Mouse (Mus musculus): ENCODE measurements around the gene Ncoa6. TPM values are rescaled to one million over a fixed set of nuclear protein-coding genes. Genes with fewer than 3 reads are reported as not detected.
"Not testable (repeated sequence)": the region's sequence is repeated elsewhere in the genome, so short reads cannot be mapped to it uniquely, and the experiment has no call there.

The Ncoa6 gene
- total RNA-seq (2021) = 10 to 100 TPM; 60.9 to 63.3 TPM
- long read RNA-seq, full-length matches to known transcripts = 3 of 32 reads
- long read RNA-seq, partial matches to known transcripts = 6 of 32 reads
- long read RNA-seq, other reads (novel, unspliced or antisense) = 23 of 32 reads

DNA sequence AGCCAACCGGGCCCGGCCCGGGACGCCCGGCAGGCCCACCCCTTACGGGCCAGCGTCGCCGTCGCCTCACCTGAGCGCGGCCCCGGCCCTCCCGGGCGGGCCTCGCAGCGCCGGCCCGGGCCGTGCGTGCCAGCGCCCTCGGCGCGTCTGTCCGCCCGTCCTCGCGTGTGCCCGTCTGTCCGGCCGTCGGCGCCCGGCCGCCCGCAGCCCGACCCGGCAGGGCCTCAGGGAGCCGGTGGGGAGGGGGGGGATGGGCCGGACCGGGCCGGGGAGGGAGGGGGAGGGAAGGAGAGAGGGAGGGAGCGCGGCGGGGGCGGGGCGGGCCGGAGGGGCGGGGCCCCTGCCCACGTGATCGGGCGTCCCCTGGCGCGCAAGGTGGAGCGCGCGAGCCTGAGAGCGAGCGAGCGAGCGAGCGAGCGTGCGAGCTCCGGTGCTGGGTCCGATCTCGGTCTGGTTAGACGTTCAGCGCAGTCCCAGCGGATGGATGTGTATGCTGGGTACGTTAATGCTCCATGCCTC is at the start of gene Ncoa6:
Gene Ncoa6, minus strand, starts transcription at position 325 of the 519 bp plus-strand sequence.
- DNase-seq (ENCODE audit: low spot score in 2 of 2) = peak; percentile 22 to 74

DNA sequence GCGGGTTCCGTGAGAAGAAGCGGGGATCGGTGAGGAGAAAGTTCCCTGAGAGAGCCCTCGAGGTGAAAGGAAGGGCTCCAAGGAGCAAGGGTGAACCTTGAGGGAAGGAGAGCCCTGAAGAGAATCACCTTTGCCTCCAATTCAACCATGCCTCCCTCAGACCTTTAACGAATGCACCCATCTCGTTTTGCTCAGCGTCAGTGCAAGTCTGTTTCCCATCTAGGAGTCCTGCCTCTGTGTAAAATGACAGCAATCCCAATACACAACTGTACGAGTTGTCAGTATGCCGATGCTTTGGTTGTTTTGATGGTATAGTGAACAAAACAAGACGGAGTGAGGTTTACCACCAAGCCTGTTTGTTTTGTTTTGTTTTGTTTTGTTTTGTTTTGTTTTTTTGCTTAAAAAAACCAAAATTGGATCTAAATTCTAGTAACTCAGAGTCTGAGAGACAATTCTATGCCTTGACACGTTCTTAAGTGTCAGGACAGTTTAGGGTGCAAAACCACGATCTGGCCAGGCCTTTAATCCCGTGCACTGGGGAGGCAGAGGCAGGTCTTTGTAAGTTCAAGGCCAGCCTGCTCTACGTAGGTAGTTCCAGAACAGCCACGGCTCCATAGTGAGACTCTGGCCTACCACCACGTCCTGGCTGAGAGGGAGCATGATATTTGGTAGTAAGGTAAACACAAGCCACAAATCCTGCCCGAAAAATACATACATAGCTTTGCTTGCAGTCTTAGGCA is 45.0 kb upstream of the Ncoa6 start:
- DNase-seq (ENCODE audit: low spot score in 2 of 2) = no peak

DNA sequence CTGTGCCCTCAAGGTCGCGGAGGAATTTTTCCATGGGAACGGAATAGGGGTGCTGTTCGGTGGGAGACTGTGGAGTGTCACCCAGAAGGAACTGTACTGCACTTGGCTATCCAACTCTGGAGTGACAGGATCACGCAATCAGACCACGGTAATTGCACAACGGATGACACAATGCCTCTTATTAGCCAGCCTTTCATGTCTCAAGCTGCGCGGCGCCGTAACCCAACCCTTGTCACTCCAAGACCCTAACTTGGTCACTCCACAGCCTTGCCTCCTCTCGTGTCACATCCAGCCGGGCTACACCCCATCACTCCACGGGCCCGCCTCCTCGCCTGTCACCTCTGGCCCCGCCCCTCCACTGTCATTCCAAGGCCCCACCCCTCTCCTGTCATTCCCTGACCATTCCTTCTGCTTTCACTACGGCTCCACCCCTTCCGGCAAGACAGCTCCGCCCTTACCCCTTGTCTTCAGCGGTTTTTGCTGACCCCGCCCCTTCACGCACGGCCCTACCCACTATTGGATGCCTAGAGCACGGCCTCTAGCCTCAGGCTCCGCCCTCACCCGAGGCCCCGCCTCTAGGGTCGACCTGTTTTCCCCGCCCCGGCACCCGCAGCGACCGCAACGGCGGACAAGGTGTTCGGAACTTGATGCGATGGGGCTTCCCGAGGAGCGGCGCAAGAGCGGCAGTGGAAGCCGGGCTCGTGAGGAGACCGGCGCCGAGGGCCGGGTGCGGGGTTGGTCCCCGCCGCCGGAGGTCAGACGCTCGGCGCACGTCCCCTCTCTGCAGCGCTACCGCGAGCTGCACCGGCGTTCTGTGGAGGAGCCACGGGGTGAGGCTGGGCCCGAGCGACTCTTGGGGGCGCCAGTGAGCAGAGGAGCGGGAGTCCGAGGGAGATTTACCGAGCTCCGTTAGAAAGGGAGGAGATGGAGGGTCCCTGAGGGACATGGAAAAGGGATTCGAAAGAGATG is 44.0 kb upstream of the Ncoa6 start, which contains the start of the genes Acss2 and Ggt7:
Gene Acss2, plus strand, starts transcription at position 494 of the 969 bp plus-strand sequence.
Gene Ggt7, minus strand, starts transcription at position 783 of the 969 bp plus-strand sequence.
- DNase-seq (ENCODE audit: low spot score in 2 of 2) = peak; percentile 98 to 99

DNA sequence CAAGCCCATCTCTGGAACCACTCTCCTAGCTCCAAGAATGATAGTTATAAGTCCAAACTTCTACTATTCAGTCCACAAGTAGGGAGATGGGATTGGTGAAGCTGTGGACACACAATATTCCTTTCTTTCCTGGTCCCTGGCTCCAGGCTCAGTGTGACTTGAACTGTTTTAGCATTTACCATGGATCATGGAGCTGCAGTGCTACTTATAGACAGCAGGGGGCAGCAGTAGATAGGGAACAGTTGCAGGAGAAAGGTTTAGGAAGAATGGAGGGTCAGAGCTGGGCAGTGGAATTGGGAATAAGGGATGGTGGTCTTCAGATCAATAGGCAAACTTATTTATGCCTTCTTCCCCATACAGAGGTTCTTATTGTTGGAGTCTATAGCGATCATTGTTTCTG is 42.2 kb upstream of the Ncoa6 start:
- peak in 1 of 2 experiments; percentile 87 for DNase-seq (ENCODE audit: low spot score in 2 of 2)

DNA sequence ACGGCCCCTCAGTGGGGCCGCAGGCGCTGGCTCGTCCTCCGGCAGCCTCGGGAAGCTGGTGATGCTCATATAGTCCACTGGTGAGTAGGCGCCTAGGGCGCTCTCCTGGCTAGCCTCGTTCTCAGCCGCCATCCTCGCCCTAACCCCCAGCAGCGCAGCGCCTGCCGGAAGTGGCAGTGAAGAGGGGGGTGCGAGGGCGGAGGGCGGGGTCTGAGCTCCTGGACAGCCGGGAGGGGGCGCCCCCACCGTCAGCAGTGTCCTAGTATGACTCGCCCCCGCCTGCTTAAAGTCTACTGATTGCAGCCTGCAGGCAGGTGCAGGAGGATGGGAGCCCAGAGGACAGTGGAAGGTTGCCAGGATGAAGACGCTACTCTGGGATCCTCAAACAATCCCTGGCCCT is 41.0 kb upstream of the Ncoa6 start:
- peak; percentile 86 to 93 for DNase-seq (ENCODE audit: low spot score in 2 of 2)

DNA sequence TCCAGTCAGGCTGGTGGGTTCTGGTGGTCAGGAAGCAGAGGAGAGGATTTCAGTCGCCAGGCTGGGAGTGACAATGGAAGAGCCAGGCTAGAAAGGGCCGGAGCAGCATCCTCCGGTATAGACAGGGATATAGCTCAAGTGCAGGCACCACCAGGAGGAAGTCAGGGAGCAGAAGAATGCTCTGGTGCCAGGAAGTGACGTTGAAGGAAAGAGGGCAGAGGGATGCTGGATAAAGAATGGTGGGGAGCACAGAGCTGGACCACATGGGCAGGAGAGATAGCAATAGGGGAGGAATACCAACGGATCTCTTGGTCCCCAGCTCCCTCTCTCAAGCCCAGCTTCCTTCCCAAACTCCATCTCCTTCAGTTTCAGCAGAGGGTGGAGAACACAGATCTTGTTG is 39.8 kb upstream of the Ncoa6 start:
- peak; percentile 45 to 60 for DNase-seq (ENCODE audit: low spot score in 2 of 2)

DNA sequence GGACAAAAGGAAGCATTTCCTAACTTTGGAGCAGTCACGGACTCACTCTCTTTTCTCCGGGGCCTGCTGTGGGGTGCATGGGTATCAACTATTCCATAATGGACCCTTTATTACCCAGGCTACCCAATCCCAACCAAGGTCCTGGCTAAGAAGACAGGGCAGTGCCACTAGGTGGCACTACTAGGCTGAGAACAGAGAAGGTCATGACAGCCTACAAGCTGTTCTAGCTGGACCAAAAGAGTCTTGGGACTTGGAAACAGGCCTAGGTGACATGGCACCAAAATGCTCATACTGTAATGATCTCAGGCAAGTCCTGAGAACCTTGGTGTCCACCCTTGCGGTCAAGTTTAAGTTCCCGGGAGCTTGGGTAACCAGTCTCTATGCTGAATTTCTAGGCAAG is 38.8 kb upstream of the Ncoa6 start:
- peak in 1 of 2 experiments; percentile 53 for DNase-seq (ENCODE audit: low spot score in 2 of 2)

DNA sequence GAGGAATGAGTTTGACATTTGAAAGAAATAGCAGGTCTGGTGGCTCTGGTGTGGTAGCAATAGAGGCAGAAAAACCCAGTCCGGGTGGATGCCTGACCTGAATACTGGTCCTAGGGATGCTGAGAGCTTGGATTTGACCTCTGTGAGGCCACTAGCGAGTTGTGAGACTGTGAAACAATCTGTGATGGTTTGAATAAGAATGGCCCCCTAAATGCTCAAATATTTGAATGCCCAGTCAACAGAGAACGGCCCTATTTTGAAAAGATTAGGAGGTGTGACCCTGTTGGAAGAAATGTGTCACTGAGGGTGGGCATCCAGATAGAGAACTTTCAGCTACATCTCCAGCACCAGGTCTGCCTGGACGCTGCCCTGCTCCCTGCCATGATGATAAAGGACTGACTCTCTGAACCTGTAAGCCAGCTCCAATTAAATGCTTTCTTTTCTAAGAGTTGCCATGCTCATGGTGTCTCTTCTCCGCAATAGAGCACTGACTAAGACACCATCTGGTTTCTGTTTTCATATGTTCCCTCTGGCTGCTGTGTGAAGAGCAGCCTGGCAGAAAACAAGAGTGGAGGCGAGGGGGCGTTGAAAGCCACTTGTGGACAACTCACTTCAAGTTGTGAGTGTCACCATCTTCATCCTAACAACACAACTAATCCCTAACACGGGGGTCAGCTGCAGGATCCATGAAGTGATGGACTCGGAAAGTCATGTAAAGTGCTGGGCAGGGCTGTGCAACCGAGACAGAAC is 34.2 kb upstream of the Ncoa6 start:
- peak; percentile 54 to 77 for DNase-seq (ENCODE audit: low spot score in 2 of 2)

DNA sequence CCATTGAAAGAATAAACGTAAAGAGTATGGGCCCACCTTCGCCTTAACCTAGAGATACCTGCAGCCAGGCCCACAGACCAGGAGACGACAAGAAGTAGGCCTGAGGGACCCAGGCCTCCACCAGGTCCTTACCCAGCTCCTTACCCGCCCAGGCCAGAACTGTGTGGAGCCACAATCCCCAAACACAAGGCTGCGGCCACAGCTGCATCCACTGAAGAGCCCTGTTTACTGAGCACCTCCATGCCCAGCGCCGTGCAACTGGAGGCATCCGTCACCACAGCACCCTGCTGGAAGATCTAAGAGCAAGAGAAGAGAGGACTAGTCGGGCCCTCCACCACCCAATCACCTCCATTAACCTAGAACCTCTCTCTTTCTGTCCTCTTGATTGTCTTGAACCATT is 32.1 kb upstream of the Ncoa6 start:
- DNase-seq (ENCODE audit: low spot score in 2 of 2) = no peak

DNA sequence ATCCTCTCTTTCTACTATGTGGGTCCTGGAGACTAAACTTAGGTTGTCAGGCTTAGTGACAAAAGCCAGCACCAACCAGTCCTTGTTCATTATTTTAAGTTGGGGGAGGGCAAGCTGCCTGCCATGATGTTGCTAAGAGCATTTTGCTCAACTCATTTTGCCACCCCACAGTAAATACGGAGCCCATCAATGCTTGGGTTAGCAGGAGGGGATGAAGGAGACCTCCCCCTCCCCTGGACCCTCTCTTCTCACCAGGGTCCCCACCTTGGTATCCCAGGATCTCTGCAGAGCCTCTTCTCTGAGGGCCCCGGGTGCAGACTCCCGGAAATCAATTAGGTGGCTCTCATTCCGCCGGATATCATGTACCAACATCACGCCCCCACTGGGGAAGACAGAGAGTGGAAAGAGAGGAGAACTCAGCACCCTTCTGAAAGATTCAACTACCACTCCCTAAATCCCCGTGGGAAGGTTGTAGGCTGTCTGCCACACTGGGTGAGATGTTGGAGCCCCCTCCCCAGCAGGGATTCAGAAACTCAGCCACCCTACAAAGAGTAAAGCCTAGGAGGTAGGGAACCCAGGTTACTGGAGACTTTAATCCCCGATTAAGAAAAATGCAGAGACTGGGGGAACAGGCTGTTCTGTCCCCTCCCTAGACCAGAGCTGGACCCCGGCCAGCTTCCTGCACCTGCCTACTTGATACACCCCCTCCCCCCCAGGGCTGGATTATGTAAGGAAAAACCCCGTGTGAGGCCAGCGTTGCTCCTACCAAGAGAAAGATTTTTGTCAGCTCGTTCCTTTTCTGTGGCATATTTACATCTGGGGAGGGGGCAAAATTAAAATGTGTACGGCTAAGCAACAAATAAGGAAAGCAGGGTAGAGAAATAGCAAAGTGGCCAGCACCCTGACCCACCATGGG is 31.0 kb upstream of the Ncoa6 start:
- DNase-seq (ENCODE audit: low spot score in 2 of 2) = peak in 1 of 2 experiments; percentile 59

DNA sequence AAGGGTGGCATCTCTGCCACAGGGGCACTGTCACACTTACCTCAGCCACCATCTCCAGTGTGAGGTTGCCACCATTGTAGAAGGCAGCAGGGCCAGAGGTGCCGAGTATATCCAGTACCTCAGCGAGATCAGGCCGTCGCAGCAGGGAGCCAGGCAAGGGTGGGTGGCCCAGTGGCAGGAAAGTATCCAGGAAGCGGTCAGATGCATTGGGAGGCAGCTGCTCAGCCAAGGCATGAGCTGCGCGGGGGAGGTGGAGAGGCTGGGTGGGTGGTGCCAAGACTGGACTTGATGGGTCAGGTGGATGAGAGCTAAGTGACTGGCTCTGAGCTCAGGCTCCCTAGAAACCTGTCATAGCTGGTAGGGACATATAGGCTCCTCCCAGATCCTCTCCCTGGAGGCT is 28.9 kb upstream of the Ncoa6 start:
- DNase-seq (ENCODE audit: low spot score in 2 of 2) = no peak

DNA sequence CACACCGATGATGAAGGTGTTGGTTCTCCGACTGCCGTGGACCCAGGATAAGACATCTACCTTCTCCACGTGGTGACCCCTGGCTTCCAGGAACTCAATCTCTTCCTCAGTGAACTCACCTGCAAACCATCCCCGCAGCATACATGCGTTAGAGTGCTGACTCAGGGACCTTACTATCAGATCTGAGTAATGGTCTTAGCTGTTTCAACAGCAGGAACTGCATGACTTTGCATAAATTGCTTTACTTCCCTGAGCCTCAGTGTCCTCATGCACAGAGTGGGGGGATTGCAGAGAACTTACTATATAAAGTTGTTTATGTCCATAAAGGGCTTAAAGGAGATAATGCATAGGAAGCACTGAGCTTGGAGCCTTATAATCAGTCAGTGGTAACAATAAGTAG is 17.3 kb upstream of the Ncoa6 start:
- DNase-seq (ENCODE audit: low spot score in 2 of 2) = no peak

DNA sequence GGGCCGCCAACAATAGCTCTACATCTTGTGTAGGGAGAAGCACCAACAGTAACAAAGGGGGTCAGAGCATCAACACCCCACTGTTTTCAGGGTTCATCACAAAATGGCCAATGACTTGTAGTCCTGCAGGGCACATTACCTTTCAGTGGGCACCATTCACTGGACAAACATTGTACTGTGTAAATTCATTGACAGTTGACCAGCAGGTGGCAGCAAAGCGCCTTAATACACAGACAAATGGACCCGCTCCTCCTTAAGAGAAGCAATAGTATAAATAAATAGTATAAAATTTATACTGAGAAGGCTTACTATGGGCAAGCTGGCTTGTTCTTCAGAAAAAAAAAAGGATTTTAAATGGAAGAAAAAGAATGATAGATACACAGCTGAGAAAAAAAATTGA is 8.3 kb upstream of the Ncoa6 start:
- DNase-seq (ENCODE audit: low spot score in 2 of 2) = peak in 1 of 2 experiments; percentile 57

DNA sequence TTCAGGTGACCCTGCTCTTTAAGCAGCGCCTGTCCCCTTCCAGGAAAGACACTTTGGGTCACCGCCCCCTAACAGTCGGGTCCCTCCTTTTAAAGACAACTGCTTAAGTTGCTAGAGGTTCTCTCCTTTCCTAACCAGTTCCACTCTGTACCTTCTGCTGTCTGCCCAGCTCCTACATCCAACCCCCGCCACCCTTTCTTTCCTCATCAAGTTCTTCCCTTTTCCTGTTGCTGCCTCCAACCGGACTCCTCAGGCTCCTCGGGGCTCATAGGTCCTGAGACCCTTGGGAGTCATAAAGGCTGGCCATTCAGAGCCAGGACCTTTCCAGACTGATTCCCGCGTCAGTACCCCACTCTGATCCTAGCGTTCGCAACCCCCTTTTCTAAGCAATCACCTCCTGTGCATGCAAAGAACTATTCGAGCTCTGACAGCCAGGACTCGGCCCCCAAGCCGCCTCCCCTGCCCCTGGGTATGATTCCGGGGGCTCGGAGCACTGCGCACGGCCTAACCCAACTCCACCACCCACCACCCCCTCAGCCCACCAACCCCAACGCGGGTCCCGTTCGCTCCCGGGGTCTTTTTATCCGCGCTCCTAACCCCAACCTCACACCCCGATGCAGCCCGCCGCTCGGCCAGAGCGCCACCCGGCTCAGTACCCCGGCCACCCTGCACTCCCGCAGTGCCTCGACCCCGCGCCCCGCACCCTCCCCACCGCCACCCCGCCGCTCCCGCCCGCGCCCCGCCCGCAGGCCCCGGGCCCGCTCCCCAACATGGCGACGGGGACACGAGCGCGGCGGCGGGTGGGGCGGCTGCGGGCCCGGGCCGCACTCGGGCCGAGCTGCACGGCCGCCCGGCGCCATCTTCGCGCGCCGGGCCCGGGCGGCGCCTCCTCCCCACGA is 774 bp downstream of the Ncoa6 start:
- DNase-seq (ENCODE audit: low spot score in 2 of 2) = peak in 1 of 2 experiments; percentile 43

DNA sequence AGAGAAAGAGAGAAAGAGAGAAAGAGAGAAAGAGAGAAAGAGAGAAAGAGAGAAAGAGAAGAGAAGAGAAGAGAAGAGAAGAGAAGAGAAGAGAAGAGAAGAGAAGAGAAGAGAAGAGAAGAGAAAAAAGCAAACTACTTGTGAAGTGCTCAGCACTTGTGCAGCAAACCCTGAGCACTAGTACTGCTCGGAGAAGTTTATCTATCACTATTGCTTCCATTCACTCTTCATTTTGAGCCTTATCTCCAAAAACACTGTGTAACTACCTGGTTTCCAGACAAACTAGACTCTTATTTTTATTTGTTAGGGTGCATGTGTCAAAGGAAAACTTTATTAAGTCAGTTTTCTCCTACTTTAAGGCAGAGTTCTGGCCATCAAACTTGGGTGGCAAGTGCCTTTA is 6.8 kb downstream of the Ncoa6 start:
- no peak for DNase-seq (ENCODE audit: low spot score in 2 of 2)

DNA sequence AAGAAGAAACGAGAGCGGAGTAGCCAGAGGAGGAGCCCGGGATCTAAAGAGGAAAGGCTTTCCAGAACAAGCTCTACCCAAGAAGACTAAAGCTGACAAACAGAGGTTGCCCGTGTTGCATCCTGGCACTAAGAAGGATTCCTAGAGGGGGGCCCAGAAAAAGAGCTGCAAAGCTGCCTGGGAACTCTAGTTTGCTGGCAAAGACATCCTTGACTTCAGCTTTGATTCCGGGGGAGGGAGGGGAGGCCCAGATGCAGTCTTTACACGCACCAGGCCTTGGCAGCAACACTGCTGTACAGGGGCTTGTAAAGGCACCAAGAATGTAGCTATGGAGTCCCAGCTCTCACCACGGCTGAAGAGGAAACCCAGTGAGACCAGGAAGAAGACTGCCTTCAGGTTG is 20.1 kb downstream of the Ncoa6 start:
- peak; percentile 6 to 19 for DNase-seq (ENCODE audit: low spot score in 2 of 2)

DNA sequence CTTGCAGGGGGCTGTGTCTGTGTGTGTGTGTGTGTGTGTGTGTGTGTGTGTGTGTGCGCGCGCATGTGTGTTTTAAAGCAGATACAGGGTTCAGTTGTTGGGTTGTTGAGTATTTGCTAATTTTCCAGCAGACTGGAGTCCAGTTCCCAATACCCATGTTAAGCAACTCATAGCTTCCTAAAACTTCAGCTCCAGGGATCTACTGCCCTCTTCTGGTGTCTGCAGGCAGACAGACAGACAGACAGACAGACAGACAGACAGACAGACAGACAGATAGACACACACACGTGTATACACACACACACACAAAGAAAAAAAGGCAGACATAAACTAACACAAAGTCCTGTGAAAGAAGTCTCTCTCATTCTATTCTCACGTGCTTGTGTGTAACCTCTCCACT is 22.4 kb downstream of the Ncoa6 start:
- no peak for DNase-seq (ENCODE audit: low spot score in 2 of 2)

DNA sequence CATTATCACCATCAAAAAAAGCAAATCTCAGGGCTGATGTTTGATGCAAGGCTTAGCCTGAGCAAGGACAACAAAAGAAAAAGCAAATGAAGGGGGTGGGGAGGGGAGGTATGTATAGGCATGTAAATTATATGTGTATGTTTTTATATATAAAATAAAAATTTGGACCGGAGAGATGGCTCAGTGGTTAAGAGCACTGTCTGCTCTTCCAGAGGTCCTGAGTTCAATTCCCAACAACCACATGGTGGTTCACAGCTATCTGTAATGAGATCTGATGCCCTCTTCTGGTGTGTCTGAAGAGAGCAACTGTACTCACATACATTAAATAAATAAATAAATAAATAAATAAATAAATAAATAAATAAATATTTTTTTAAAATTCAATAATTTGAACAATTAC is 25.8 kb downstream of the Ncoa6 start:
- not testable (repeated sequence) for DNase-seq (ENCODE audit: low spot score in 2 of 2)

DNA sequence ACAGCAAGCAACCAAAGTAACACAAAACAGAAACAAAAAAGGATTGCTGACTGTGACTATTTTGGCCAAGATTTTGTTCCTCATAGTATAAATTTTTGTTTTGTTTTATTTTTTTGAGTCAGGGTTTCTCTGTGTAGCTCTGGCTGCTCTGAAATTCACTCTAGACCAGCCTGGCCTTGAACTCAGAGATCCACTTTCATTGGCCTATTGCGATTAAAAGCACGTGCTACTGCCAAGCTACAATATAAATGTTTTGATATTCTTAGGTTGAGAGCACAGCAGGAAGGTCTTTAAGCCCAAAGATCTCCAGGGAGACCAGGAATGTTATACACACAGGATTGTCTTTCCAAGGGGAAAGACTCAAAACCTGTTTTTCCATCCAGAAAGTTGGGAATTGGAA is 30.2 kb downstream of the Ncoa6 start:
- DNase-seq (ENCODE audit: low spot score in 2 of 2) = no peak

Data from layer of hippocampus, adult 18-20 months (tissue).